Mouse (Mus musculus): ENCODE results near the gene Ypel4.

The Ypel4 gene

DNA sequence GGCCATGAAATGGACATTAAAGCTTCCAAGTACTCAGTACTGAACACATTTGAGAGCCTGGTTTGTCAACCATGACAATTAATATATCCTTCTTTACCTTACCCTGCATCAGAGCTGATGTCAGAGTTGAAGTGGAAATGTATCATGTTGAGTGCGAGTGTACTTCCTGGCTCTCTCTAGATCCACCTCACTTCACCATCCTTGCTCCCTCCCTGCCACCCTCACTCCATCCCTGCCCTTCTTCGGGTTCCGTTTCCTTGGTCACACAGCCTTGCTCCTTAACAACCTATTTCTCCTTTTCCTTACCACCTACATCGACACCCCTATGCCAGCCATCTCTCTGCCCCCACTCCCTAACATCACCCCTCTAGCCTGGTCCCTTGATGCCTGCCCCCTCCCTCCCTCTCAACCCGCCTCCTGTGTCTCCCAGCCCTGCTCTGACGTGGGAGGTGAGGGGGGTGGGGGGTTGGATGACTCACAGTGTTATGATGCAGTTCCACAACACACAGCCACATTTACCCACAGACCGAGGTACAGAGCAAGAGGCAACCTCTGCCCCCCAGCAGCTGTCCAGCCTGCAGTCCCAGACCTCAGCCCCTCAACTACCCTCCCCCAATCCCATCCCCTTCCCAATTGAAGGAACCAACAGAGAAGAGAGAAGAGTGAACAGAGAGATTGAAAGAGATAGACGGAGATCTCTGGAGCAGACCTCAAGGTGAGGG, at the start of gene Ypel4:
Ypel4 (plus strand) TSS at position 480 of the 722 bp plus-strand sequence.
- peak; percentile 96 for DNase-seq

DNA sequence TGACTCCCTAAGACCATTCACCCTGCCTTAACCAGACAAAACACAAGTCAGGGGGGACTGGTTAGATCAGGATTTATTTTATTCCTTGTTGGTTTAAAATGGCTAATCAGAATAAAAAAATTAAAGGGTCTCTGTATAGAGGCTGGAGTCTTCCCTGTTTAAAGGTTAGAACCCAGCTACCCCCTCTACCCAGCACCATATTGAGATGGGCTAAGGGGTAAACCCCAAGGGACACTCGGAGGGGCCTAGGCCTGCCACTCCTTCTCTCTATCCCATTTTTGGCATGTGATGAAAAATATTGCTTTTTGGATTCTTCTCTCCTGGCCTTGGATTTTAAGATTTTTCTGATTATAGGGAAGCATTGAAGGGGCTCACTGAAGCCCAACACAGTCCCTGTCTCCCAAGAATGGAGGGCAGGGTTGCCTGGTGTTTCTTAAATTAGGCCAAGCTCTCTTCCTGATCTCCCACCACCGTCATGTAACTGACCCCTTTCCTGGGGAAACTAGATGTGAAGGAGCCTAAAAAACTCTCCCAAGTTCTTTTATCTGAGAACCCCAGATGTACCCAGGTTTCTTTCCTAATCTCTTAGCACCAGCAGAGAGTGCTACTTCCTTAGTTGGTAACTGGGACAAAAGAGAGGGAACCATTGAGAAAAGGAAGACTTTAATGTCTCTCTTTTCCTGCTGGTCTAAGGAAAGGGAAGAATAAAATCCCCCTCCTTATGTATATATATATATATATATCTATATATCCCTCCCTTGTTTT, 45.6 kb upstream of the Ypel4 start:
- peak; percentile 72 for DNase-seq

- peak; percentile 93 for DNase-seq
Observed at GRCm38 (mm10) chr2:84690050-84690449, 43.8 kb upstream of the Ypel4 start.

- peak; percentile 45 for DNase-seq
Observed at GRCm38 (mm10) chr2:84695007-84695695, 38.7 kb upstream of the Ypel4 start.

- DNase-seq = peak; percentile 6
Observed at GRCm38 (mm10) chr2:84703497-84703896, 30.4 kb upstream of the Ypel4 start.

DNA sequence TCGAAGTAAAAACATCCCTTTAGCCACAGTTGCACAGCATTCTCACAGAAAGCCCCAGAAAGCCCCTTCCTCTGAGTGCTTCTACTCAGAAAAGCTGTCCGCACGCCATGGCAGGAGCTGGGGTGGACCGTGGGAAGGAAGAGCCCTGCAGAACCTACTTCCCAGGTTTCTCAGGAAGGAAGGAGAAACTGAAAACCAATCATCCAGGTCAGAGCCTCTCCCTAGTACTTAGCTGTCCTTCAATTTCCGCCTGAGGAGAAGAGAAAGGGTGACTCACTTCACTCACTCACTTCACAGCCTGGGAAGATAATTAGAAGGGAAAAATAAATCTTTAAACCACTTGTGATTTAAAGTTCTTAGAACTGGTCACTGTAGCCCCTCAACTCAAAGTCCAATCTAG, 29.5 kb upstream of the Ypel4 start:
- DNase-seq = peak; percentile 61

DNA sequence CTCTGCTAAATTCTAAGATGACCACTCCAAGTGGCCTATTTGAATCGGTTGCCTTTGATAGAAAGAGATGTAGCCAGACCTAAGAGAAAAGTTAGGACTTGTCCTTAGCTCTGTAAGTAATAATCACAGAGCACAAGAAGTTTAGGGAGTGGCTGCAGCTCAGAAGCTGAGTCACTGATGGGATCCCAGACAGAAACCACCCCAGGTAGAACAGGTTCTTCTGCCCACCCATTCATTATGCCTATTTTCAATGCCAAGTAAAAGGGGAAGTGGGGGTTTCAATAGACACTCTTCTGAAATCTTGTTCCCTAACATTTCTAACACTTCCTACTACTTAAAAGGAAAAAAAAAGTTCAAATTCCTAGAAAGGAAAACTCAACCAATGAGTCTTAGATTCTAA, 28.6 kb upstream of the Ypel4 start:
- DNase-seq = no peak

DNA sequence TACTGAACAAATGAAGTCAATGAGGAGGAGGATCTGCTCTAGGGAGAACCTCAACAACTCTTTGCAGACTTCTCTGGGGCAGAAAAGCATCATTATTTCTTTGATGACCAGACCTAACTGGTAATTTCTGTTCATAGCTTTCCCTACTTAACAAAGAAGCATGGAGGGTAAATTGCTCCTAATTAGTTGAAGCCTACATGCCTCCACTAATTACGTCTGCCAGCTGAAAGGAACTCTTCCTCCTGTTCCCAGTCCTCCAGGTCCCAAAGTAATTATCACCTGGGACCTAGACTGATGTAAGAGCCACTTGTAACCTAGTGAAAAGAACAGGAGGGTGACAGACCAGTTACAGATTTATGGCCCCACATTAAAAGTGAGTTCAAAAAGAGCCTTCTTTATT, 26.3 kb upstream of the Ypel4 start:
- peak; percentile 18 for DNase-seq

DNA sequence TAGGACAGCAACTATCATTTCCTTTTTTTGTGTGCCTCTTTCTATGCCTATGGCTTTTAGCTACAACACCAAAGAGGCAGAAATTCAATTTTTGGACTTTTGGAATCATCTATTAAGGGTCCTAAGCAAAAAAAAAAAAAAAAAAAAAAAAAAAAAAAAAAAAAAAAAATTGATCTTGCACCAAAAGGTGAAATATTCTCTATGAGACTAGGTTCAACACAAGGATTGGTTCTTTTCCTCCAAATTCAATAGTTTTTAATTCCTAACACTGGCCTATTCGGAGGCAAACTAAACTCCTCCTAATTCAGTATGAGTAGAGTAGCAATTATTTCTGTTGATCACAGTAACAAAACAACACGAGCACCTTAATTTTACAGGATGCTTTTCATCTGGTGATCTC, 22.0 kb upstream of the Ypel4 start:
- no peak for DNase-seq

GRCm38 (mm10) chr2:84714422-84714810, 19.4 kb upstream of the Ypel4 start:
- no peak for DNase-seq

DNA sequence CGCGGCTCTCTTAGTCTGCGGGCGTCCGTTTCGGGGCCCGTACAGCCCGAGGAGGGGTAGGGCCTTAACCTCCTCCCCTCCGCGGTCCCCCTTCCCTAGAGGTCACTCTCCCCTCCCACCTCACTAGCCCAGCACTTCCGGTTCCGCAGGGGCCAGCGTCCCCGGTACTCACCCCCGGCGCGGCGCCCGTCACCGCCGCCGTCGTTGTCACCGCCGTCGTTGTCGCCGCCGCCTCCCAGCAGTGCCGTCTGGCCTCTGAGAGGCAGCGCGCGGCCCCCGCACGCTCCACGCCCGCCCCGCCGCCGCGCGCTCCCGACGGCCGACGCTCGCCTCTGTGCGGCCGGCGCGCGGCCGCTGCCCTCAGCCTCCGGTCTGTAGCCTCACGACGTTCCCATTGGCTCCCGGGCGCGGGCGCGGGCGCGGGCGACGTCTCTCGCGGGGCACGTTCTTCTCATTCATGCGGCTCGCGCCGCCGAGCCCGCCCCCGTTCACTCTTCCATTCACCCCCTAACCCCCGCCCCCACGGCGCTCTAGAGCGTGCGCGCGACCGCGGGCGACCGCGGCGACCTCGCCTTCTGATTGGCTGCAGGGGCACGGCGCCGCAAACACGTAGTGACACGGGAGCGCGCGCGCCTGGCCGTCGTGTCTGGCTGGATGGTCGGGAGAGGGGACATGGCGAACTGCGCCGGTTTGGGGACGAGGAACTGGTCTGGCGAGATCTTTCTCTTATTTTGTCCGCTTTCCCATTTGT, 18.9 kb upstream of the Ypel4 start, which contains the start of gene Zdhhc5:
Zdhhc5 (minus strand) TSS at position 370 of the 751 bp plus-strand sequence.
- peak; percentile 100 for DNase-seq

DNA sequence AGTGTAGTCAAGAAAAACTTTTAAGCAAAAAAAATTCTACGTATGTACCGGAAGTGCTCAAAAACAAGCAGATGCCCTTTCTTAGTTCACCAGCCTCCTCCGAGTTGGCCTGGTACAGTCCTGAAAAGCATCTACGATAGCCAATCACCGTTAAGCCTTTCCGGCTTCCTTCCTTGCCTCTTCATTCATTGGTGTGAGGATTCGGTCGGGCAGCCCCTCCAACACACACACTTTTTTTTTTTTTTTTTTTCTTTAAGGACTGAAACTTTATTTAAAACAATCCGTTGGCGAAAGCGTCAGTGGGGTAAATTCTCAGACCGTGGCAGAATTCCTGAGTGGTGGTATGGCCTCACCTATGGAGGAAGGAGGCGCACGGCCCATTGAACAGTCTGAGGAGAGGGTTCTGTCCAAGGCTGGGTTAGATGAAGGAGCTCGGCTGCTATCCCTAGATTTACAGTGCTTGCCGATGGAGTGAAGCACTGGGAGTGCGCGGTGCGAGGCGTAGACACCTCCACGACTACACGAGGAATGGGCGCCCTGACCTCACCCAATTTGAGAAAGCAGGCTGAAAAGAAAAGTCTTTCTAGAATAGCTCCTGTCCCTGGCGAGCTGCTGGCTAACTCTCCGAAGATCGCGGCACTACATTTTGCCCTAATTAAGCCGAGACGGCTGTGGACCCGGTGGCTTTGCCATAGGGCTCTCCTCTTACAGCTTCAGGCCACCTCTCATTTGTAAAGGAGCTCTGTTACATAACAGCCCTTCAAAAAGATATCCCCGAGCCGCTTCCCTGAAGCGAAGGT, 18.1 kb upstream of the Ypel4 start:
- DNase-seq = peak; percentile 100

GRCm38 (mm10) chr2:84716423-84717355, 17.2 kb upstream of the Ypel4 start:
- DNase-seq = peak; percentile 85

DNA sequence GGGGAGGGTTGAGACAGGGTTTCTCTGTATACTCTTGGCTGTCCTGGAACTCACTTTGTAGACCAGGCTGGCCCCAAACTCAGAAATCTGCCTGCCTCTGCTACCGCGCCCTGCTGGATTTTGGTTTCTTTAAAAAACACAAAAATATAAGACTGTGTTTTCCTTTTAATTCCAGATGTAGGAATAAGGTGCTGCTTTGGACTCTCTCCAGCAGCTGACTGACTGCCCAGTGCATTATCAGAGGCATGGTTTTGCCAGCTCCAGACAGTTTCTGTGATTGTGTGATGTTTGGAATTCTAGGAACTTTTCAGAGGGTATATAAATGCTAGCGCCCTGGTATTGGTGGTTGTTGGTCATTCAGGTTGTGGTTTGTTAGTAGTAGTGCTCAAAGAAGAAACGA, 16.5 kb upstream of the Ypel4 start:
- DNase-seq = peak; percentile 77

- DNase-seq = no peak
Observed at GRCm38 (mm10) chr2:84720718-84721117, 13.1 kb upstream of the Ypel4 start.

- DNase-seq = peak; percentile 60
Observed at GRCm38 (mm10) chr2:84721182-84721581, 12.7 kb upstream of the Ypel4 start.

DNA sequence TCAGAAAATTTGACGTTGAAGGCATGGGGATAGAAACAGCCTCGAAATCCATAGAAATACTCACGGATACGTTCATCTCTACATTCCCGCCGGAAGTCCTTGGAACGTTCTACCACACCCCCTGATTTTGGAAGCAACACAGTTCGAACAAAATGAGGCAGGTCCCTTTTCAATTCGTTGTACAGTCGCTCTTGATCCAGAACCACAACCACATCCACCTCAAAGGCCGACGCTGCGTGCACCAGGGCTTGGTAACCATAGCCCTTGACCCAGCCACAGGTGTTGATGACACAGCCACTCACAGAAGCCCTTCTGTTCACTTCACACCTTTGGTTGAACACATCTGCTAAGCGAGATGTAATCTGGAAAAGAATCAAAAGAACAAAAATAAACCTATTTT, 10.0 kb upstream of the Ypel4 start:
- peak; percentile 85 for DNase-seq

GRCm38 (mm10) chr2:84725770-84726169, 8.1 kb upstream of the Ypel4 start:
- DNase-seq = peak; percentile 84

DNA sequence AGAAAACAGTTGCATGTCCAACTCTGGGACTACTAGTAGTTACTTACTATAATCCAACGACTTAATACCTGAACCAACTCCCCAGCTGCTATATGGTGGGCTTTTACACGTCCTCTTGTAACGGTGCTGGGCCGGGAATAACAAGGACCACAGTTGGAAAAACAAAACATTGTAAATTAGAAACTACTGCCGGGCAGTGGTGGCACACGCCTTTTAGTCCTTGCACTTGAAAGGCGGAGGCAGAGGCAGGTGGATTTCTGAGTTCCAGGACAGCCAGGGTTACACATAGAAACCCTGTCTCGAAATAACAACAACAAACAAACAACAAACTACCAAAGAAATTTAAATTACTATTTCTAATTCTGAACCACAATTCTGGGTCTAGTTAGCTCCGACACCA, 7.1 kb upstream of the Ypel4 start:
- DNase-seq = peak; percentile 89

DNA sequence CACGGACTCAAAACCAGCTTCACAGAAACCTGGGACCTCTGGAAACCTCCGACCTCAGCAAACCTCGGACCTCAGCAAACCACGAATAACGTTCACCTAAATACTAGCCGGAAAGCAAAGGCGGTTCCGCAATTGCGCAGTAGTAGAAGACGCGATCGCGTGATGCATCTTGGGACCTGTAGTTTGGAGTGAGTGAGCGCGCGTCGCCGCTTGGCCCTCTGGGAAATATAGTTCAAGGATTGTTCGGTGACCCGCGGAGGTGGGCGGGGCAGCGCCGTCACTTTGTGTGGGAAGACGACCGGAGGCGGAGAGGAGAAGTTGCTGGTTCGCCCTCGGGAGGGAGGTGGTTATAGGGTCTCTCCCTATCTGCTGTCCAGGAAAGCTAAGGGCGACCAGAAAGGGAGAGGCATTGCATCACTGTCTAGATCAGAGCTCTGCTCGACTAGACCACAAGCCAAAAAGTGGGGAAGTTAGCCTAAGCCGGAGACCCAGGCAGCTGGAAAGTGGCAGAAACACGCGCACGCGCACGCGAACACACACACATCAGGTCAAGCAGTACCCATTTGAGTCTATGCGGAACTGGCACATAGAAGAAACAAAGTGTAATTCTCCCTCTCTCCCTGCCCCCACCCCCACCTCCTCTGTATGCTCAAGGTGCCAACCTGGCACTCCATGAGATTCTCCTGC, 6.5 kb upstream of the Ypel4 start, which contains the start of gene Clp1:
Clp1 (minus strand) TSS at position 179 of the 687 bp plus-strand sequence.
- DNase-seq = peak; percentile 99
